Mouse (Mus musculus): ENCODE measurements around the gene Rsph1.
"Not testable (repeated sequence)": the region's sequence is repeated elsewhere in the genome, so short reads cannot be mapped to it uniquely, and the experiment has no call there.

Rsph1 gene

DNA sequence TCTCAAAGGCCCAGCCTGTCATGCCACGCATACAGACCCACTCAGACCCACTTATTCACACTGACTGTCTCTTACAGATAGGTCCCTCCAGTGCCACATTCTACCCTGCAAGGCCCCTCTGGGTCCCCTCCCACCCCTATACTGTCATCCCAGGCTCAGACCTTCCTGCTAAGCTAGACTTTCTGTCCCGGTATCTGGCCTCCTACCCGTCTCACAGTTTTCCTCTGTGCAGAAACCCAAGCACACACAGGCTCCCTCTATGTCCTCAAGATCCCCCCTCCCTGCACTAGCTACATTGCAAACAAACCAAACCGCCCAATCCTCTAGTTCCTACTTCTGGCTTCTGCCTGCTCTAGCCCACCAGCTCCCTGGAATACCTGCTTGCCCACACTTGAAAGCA lies 748 bp upstream of the Rsph1 start:
- no peak for DNase-seq (ENCODE audit: low read depth, low spot score)

DNA sequence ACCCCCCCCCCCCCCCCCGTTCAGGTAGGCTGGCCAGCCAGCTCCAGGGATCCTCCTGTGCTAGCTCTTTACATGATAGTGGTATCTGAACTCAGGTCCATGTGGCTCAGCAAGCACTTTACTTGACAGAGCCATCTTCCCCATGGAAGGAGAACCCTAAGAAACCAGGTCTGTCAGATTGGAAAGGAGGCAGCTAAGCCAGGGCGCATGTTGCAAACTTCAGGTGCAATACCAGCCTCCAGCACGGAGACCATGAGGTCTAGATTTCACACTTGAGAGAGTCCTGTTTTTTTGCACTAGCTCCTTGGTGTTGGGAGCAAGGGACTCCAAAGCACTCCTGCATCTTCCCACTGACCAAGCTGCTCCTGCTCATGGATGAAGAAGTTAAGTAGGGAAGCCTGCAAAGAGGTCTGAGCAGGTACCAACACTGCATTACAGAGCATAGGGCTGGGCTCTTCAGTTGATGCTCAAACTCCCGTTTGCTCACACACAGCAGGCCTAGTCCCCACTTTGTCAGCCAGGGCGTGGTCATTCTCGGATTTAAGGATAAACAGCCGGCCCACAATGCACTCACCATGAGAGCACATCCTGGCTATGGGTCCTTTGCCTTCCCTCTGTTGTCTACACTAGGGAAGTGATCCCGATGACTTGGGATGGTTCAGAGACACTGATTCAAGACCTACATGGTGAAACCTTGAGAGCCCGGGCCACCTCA lies 819 bp downstream of the Rsph1 start:
- no peak for DNase-seq (ENCODE audit: low read depth, low spot score)

DNA sequence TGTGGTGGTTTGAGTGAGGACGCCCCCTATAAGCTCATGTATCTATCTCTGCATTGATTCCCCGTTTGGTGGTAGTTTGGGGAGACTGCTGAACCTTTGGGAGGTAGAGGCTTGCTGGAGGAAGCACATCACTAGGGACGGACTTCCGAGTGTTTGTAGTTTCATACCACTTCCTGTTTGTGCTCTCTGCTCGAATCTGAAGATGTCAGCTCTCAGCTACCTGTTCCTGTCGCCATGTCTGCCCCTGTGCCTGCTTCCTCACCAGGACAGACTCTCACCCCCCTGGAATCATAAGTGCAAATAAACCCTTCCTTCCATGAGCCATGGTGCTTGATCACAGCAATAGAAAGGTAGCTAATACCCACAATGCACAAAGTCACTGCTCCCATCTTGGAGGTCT lies 2.0 kb downstream of the Rsph1 start:
- no peak for DNase-seq (ENCODE audit: low read depth, low spot score)

DNA sequence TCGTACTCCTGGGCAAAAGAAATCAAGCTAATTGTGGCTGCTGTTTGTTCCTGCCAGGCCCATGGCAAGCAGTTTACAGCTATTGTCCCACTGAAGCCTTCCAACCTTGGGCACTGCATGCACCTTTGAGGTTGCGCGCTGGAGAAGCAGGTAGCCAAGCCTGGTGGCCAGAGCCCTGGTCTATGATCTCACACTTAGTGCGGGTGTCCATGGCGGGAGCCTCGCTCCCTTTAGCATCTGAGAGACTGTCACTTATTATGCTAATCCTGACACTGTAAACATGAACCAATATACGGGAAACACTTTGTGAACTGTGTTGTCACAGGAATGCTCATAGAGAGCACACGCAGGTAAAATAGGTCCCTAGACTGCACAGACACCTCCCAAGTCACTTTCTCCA lies 3.6 kb downstream of the Rsph1 start:
- DNase-seq (ENCODE audit: low read depth, low spot score): no peak

DNA sequence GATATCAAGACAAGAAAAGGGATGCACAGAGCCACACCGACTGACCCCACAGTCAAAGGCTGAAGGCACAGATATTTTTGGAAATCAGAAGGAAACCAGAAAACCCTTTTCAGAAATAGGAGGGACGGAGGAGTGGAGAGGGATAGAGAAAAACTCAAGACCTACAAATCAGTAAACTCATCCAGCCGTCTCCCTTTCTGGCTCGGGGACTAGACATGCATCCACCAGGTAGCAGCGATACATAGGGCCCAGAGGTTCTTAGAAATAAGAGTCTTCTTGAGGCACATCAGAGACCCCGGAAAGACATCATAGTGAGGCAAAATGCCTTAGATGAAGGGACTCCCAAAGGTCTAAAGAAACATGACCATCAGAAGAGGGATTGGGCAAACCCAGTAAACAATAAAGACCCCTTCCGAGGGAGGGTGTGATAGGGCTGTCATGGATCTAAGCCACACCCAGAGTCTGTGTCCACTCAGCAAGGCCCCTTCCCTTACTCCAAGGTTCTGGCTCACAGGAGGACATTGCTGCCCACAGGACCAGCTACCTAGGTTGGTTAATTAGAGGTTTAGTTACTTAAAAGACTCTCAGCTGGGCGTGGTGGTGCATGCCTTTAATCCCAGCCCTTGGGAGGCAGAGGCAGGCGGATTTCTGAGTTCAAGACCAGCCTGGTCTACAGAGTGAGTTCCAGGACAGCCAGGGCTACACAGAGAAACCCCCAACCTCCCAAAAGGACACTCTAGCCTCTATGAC lies 4.6 kb downstream of the Rsph1 start:
- DNase-seq (ENCODE audit: low read depth, low spot score): no peak

DNA sequence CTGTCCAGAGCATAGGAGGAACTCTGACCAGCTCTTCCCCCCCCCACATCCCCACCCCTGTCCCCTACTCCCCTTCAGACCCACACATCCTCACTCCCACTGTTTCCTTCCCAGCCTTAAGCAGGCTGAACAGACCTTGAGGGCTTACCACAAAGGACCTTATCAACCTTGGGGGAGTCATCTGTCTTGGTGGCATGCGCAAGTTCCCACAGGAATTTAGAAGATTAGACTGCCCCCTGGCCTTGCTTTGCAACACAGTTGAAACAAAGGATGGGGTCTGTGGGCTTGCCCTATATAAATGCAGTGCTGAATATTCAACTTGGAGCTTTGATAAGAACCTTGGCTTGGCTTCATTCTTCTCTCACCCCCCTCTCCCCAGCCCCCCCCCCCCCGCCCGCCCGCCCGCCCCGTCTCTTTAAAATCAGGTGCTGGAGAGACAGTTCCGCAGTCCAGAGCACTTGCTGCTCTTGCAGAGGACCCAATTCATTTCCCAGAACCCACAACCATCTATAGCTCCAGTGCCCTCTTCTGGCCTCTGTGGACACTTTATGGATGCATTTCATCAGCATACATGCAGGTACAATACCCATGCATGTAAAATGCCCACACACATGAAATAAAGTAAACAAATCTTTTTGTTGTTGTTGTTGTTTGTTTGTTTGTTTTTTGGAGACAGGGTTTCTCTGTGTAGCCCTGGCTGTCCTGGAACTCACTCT lies 5.9 kb downstream of the Rsph1 start:
- peak; percentile 70 for DNase-seq (ENCODE audit: low read depth, low spot score)

DNA sequence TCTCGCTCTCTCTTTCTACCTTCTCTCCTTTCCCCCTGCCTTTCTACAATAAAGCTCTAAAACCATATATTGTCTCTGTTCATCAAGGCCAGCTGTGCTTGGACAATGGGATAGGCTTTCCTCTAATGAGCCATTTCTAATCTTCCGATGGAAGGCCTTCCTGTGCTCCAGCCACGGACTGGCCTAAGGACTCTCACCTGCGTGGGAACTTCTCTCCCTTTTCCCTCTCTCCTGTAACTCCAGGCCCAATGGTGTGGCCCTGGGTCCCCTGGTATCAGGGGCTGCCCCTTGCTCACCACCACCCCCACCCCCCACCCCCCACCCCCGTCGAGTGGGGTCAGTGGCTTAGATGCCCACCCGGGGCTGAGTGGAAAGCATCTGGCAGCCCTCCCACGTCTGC lies 6.4 kb downstream of the Rsph1 start:
- DNase-seq (ENCODE audit: low read depth, low spot score): not testable (repeated sequence)

DNA sequence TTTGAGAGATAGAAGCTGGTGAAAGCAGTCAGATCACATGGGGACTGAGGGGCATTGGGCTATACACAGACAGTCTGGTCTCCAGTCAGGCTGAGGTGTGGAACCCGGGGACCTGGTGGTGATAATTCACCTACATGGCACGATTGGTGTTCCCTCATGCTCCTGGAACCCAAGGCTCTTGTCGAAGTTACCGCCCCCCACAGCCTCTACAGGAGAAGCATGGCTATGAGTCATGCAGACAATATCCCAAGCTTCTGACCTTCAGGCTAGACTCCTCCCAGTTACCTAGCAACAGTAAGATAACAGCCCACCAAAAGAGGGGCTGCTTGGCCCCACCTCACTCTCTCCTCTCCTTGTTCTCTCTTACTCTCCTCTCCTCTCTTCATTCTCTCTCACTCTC lies 6.9 kb downstream of the Rsph1 start:
- no peak for DNase-seq (ENCODE audit: low read depth, low spot score)

DNA sequence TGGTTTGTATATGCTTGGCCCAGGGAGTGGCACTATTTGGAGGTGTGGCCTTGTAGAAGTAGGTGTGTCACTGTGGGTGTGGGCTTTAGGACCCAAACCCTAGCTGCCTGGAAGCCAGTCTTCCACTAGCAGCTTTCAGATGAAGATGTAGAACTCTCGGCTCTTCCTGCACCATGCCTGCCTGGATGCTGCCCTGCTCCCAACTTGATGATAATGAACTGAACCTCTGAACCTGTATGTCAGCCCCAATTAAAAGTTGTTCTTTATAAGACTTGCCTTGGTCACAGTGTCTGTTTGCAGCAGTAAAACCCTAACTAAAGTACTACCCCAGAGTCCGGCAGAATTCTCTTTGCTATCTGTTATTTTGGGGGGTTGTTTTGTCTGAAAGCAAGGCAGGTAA lies 7.4 kb downstream of the Rsph1 start:
- DNase-seq (ENCODE audit: low read depth, low spot score): no peak

DNA sequence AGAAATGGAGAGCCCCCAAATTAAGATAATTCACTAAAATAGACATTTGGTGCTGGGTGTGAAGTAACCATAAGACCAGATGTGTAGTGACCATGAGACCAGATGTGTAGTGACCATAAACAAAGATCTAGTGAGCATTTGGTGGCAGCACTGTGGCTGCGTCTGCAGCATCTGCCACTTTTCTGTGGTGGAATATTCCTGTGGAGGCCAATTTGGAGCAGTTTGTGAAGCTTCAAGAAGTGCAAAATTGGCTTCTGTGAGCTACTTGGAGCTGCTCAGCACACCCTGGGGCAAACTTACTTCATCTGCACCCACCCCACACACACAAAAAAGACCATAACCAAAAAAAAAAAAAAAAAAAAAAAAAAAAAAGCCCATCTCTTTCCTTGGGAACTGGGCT lies 9.2 kb downstream of the Rsph1 start:
- DNase-seq (ENCODE audit: low read depth, low spot score): no peak

DNA sequence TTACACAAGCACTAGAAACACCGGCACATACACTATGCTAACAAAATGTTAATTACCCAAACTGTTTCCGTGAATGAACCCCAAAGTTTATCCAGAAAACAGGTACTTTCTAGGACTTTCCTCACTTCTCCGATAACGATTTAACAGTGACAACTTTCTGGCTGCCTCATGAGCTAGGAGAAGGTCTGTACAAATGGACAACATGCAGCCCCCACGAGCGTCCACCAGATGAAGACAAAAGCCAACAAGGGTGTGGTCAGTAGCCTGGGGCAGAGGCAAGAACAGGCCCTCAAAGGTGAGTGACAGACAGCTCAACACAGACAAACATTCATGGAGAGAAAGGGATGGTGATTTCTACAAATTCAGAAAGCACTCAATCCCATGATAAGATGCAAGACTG lies 9.6 kb downstream of the Rsph1 start:
- no peak for DNase-seq (ENCODE audit: low read depth, low spot score)

DNA sequence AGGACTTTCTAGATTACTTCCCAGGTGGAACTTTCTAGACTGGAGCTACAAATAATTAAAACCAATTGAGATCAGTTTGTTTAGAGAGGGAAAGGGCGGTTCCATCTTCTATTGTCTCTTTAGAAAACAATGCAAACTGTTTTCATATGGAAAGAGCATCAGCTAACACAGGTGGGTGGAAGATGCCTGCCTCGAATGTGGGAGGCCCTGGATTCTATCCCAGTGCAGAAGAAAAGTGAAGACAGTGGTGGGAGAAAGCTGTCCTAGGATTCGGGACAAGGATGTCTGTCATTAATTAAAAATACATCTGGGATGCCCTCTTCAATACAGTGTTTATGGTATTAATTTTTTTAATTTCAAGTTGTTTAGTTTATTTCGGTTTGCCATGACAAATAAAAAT lies 10.0 kb downstream of the Rsph1 start:
- no peak for DNase-seq (ENCODE audit: low read depth, low spot score)

DNA sequence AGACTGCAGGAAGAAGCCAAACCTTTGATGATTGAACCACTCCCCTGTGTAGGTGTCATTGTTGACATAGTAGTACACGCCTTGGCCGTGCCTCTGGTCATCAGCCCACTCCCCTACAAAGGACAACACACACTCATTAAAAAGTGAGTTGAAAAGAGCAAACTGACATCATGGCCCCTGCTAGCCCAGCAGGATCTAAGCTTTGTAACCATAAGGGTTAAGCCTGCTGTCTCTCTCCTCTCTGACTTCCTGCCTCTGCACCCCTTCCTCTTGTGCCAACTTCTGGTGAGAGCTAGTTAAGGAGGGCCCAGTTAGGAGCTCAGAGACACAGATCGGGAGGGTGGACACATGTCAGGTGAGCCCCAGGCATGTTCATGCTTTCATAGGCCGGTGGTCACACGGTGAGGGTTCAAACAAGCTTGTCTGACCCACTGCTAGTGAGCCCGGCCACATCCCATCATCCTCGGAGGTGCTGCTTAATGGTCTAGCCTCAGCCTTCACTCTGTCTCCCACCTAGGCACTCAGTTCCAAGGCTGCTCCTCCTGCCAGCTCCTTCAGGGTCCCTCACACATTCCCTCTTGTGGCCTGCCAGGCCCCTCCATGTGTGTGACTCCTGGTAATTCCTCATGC lies 10.7 kb downstream of the Rsph1 start:
- DNase-seq (ENCODE audit: low read depth, low spot score): no peak

DNA sequence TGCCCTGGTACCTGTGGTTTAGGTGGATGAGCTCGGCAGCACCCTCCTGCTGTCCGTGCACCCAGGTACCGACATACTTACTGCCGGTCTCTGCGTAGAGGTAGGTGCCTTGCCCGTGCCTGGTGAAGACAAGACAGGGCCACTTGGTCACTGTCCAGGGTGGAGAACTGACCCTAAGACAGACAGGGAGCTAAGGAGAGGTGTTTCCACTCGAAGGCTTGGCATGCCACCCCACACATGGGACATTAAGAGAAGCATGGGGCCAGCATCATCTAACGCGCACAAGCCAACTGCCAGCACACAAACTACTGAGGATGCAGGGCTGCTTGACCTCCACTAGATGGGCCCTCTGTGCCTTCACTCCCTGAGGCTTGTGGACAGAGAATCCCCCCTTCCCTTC lies 11.4 kb downstream of the Rsph1 start:
- DNase-seq (ENCODE audit: low read depth, low spot score): no peak

DNA sequence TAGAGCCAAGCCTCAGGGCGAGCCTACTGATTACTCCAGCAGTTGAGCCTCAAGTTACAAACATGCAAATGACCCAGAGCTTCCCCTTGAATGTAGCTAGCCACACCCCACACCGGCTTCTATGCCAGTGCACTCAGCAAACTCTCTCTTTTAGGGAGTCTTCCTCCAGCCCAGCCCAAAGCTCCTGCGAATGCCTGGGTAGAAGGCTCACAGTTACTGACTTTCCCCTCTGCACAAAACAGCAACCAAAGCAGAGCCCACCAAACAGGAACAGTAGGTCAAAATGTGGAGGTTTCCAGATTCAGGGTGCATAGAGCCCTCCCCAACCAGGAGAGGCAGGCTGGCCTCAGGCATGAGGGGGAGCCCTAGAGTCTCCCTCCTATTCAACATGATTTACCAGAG lies 12.0 kb downstream of the Rsph1 start:
- DNase-seq (ENCODE audit: low read depth, low spot score): peak; percentile 78

DNA sequence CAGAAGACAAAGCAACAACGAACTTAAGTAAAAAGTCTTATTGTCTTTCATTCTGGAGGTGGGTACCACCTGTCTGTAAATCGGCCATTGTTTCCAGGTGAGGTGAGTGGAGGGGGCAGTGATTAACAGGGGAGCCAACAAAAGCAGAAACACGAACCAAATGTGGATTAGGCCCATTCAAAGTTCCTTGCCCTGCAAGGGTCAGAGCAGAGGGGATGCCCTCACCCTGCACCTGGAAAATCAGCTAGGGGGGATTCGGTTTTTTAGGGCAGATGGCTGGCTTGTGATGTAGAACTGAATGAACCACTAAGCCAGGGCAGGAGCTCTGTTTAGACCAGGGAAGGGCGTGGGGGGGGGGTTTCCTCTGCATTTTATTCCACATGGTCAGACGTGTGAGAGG lies 12.8 kb downstream of the Rsph1 start:
- no peak for DNase-seq (ENCODE audit: low read depth, low spot score)

DNA sequence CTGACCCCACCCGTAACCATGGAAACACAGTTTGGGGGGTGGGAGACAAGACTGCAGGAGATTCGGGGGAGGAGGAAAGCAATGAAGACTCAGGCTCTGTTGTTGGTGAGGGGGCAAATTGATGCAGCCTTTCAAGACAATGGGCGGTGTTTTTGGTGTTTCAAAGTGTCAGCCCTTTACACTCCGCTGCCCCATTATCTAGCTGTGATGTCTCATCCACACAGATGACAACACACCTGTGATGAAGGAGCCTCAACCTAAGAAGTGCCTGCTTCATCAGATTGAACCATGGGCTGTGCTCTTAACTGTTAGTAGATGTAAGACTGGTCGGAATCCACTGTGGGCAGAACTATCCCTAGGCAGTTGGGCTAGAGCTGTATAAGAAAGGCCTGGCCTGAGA lies 13.4 kb downstream of the Rsph1 start:
- DNase-seq (ENCODE audit: low read depth, low spot score): no peak

DNA sequence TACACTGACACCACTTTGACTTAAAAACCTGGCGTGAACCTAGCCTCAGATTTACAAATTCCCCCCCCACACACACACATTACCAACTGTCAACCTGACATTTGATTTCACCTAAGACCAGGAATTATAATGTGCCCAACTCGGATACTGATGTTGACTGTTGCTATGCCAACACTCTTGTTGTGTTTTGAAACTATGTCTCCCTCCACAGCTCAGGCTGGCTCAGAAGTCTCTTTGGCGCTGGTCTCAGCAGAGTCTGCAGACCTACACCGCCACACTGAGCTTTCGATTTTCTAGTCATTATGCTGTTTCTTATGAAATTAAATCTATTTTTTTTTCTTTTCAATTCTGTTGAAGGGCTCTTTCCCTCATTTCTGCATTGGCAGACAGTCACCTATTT lies 14.5 kb downstream of the Rsph1 start:
- no peak for DNase-seq (ENCODE audit: low read depth, low spot score)

DNA sequence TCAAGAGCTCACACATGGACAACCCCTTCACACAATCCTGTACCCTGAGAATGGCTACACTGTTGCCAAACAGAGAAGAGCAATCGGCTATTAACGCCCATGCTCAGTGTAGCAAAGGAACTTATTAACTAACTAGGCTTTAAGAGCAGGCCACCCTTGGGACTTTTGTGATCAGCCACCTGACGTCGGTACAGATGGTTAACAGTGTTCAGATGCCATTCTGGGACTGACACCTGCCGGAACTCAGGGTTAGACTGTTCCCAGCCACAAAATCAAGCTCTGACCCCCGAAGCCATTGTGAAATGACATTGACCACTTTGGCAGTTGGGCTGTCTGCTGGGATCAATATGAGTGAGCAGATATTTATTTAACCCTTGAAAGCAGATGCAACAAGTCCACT lies 15.8 kb downstream of the Rsph1 start:
- DNase-seq (ENCODE audit: low read depth, low spot score): no peak

DNA sequence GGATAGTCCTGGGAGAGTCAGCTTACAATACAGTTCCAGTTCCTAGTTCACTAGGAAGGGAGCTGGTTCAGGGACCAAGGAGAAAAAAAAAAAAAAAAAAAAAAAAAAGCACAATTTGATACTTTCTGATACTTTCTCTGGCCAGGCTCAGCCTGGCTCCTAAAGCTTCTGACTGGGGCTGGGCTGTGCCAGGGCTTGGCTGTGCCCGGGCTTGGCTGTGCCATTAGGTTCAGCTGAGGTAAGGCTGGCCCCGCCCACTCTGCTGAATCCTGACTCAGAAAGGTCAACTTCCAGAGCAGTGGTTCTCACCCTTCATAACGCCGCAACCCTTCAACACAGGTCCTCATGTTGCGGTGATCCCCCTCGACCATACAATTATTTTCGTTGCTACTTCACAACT lies 16.8 kb downstream of the Rsph1 start:
- DNase-seq (ENCODE audit: low read depth, low spot score): no peak

DNA sequence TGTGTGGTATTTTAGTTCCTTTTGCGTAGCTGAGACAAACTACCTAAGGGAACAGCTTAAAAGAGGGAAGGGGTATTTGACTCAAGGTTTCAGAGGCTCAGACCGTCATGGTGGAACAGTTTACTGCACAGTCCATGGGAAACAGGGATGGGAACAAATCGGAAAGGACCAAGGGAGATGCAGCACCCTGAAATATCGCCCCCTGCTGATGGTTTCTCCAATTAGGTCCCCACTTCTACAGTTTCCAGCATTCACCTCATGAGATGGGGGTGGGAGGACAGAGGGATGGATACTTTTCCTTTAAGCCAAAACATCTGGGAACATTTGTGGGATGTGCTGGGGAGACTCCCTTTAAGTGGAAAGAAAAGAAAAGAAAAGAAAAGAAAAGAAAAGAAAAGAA lies 17.4 kb downstream of the Rsph1 start:
- no peak for DNase-seq (ENCODE audit: low read depth, low spot score)

DNA sequence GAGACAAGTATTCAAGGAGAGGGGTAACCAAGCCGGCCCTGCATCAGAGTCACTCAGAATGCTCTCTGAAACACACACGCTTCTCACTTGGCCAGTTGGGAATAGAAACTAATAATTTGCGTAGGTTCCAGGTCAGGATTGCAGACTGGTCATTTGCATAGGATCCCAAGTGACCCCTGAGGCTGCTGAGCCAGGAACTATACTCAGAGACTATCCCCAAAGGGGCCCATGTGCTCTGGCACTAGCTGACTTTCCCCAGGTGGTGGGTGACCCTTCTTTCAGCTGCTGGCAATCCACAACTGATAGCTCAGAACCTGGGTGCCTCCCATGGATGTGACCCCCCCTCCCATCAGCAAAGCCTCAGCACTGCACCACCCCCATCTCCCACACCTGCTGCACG lies 18.0 kb downstream of the Rsph1 start:
- no peak for DNase-seq (ENCODE audit: low read depth, low spot score)
